Mouse (Mus musculus): ENCODE measurements around the gene Dr1. TPM values are rescaled to one million over a fixed set of nuclear protein-coding genes. Genes with fewer than 3 reads are reported as not detected.

Dr1 gene
- total RNA-seq, 2 experiments from 2014 or later = 20.0 to 21.1 TPM

Other genes starting within 250 kb of the Dr1 start
- 10 to 100 TPM; 10.8 to 13.8 TPM for gene Mtf2, start 203.2 kb upstream of the Dr1 start, total RNA-seq (2021)
- gene Tmed5, start 136.3 kb upstream of the Dr1 start, total RNA-seq (2021) = 10 to 100 TPM; 26.7 to 34.9 TPM
- under 1 TPM; 0.24 to 0.56 TPM for gene Ccdc18, start 136.0 kb upstream of the Dr1 start, total RNA-seq (2021)
- gene Pigg, start 43.7 kb downstream of the Dr1 start, total RNA-seq (2021) = 1 to 10 TPM; 10.0 TPM
- gene Gm42517, start 99.0 kb downstream of the Dr1 start, total RNA-seq (2021) = under 1 TPM; 0.78 to 0.81 TPM
- gene Pde6b, start 119.5 kb downstream of the Dr1 start, total RNA-seq (2021) = not detected
- gene Atp5k, start 165.6 kb downstream of the Dr1 start, total RNA-seq (2021) = 1,000 to 10,000 TPM; 1,119 to 1,132 TPM
- gene Mfsd7a, start 180.0 kb downstream of the Dr1 start, total RNA-seq (2021) = 1 to 10 TPM; 1.6 to 2.0 TPM
- 10 to 100 TPM; 27.2 to 30.8 TPM for gene Pcgf3, start 192.3 kb downstream of the Dr1 start, total RNA-seq (2021)

Measured in heart, postnatal 36 days (tissue).